Mouse (Mus musculus) C2C12 (cell line): Measurements from ENCODE around the gene Neurl4.

Experiments
- CTCF ChIP-seq: IDR thresholded peaks from one replicate; pipeline ENCODE4 v1.5.1; 2011; ENCODE audit not compliant: control insufficient read depth, insufficient read depth, insufficient read length
- FOSL1 ChIP-seq: IDR thresholded peaks from one replicate; pipeline ENCODE4 v1.8.0; 2011; ENCODE audit warnings: mild to moderate bottlenecking, low read length; ENCODE audit not compliant: poor library complexity, insufficient read depth, severe bottlenecking

- TF ChIP-seq CTCF (no peak), FOSL1 (no peak)
These were observed 36.0 kb downstream of the Neurl4 start for GRCm38 (mm10) chr11:69936714-69937347.
